Mouse (Mus musculus): ENCODE measurements around the gene Bcl2l10.
"Not testable (repeated sequence)": the region's sequence is repeated elsewhere in the genome, so short reads cannot be mapped to it uniquely, and the experiment has no call there.

The Bcl2l10 gene

DNA sequence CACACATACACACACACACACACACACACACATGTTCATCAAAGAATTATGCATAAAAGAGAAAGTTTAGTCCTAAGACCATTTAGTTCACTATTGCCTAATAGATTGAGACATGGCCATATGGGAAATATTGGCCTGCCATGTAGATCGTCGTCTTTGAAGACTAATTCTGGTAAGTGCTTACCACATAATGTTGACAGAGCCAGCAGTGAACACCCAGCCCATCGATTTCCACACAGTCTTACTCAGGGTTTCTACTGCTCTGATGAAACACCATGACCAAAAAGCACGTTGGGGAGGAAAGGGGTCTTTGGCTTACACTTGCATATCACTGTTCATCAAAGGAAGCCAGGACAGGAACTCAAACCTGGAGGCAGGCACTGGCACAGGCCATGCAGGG lies 5.1 kb upstream of the Bcl2l10 start:
- in situ Hi-C loops (cut with MboI, MseI) = no loop called here

DNA sequence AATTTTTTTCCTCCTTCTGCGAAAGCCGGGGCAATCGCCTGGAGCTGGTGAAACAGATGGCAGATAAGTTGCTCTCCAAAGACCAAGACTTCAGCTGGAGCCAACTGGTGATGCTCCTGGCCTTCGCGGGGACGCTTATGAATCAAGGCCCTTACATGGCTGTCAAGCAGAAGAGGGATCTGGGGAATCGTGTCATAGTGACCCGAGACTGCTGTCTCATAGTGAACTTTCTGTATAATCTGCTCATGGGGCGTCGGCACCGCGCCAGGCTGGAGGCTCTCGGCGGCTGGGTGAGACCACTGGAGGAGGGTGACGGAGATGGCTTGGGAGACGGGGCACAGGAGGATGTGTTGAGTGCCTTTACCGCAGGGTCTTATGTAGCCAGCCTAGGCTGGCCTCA lies 508 bp downstream of the Bcl2l10 start:
- in situ Hi-C loops (cut with MboI, MseI) = no loop called here

DNA sequence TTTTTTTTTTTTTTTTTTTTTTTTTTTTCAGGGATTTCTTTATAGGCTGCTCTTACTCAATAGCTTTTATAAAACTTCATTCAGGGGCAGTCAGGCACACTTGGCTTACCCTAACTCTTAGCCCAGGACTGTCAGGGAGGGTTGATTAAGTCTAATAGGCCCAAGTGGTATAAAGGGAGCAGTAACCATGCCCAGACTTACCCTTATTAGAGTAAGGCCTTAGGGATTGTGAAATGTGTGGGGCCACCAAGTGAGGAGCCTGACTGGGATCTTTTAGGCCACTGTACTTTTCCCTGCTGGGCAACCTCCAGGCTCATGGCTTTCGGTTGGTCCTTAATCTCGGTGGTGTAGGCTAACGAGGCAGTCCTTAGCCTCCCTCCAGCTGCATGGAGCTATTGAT lies 1.1 kb downstream of the Bcl2l10 start:
- in situ Hi-C loops (cut with MboI, MseI) = no loop called here

DNA sequence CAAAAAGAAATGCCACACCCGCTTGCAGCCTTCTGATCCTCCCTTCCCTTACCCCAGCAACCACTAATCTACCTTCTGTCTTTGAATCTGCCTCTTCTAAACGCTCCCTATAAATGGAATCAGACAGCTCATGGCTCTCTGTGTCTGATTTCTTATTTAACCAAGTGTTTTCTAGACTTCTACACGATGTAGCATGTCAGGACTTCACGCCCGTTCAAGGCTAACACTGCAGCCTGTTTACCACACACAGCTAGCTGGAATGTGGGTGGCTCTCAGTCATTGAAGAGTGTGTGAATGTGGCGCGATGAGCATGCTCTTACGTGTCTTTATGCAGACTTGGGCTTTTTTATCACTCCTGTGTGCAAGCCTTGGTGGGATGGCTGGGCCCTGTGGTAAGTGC lies 5.5 kb downstream of the Bcl2l10 start:
- in situ Hi-C loops (cut with MboI, MseI) = no loop called here

DNA sequence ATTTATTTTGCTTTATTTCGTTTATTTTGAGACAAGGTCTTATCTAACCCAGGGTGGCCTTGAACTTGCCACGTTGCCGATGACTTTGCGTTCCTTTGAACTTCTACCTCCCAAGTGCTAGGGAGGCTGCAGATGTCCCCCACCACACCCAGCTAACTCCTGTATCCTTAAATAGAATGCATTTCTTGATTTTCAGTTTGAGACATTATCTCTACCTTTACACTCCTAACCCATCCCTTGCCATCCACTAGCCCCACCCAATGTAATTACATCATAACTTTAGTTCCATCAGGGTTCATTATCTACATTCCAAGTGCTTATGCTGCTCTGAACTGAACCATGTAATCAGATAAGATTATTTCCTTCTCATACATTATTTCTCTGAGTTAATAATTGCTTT lies 8.2 kb downstream of the Bcl2l10 start:
- in situ Hi-C loops (cut with MboI, MseI) = loop anchor here (5.0 kb wide), 1 partner anchor 82 kb away; no protein-coding TSS in a partner anchor

DNA sequence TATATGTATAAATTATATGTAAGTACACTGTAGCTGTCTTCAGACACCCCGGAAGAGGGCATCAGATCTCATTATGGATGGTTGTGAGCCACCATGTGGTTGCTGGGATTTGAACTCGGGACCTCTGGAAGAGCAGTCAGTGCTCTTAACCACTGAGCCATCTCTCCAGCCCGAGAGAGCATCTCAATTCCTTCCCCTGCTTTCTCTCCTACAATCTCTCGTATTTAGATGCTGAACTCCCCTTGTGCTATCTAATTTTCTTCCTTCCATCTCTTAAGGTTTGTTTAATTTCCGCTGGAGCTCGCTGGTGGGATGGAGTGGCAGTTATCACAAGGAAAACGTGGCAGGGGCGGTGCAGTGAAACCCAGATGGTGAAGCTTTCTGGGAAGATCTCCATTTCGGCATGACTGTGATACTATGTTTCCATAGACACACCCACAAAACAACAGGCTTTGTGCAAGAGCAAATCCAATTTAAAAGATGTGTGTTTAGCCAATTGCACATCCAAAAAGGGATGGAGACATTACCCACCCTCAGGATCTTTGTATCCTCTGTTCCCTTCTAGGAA lies 9.6 kb downstream of the Bcl2l10 start:
- in situ Hi-C loops (cut with MboI, MseI) = loop anchor here (5.0 kb wide), 1 partner anchor 80 kb away; no protein-coding TSS in a partner anchor

DNA sequence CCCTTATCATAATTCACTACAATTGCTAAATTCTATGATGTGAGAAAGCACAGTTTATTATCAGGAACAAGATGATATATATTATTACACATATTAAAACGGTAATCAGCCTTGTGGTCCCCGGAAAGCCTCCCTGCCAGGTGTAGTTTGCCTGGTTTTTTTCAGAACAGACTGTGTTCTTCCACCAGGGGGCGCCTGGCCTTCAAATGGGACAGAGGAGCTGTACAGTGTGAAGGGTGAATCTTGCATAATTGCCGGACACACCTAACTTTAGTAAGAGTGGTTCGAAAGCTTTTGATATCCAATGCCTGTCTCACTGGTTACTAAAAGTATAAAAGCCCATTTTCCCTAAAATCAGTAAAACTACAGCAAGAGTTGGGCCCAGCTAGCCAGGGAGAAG lies 14.1 kb downstream of the Bcl2l10 start:
- in situ Hi-C loops (cut with MboI, MseI) = no loop called here

DNA sequence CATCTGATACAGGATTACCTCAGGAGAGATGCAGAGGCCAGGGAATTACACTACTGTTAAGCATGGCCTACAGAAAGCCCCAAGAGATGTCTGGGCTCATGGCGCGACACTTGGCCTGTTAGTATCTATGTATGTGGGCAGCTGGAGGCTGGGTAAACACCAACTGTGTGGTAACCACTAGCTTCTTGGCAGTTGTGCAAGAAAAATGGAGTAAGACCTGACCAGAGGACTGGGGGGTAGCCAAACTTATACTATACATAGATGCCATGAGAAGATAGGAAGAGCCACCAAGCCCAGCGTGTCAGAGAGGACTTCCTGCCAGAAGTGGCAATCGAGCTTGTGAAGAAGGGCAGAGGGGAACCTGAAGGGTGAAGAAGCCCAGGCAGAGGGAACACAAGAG lies 14.6 kb downstream of the Bcl2l10 start:
- in situ Hi-C loops (cut with MboI, MseI) = no loop called here

DNA sequence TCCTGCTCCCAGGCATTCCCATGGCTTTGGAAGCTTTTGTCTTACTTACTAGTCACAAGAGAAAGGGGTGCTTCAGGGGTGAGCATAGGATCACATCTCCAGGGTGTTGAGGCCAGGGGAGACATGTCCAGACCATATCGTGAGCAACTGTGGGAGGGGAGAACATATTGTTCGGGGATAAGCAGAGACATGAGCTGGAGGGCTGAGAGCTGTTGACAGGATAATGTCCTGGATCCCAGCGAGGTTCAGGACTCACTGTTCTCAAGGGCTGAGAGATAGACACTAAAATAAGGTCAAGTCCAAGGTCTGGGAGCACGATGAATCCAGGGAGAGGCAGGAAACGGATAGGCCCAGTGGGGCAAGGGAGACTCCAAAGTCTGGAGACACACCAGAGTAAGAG lies 15.4 kb downstream of the Bcl2l10 start:
- in situ Hi-C loops (cut with MboI, MseI) = no loop called here

DNA sequence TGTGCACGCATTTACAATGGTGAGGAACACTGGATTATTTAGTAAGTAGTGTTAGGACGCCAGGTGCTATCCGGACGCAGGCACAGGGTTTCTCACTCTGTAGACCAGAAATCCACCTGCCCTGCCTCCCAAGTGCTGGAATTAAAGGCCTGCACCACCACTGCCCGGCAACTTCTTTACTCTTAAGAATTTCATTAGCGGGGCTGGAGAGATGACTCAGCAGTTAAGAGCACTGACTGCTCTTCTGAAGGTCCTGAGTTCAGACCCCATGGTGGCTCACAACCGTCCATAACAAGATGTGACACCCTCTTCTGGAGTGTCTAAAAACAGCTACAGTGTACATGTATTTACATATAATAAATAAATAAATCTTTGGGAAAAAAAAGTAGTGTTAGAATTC lies 16.1 kb downstream of the Bcl2l10 start:
- in situ Hi-C loops (cut with MboI, MseI) = not testable (repeated sequence)

DNA sequence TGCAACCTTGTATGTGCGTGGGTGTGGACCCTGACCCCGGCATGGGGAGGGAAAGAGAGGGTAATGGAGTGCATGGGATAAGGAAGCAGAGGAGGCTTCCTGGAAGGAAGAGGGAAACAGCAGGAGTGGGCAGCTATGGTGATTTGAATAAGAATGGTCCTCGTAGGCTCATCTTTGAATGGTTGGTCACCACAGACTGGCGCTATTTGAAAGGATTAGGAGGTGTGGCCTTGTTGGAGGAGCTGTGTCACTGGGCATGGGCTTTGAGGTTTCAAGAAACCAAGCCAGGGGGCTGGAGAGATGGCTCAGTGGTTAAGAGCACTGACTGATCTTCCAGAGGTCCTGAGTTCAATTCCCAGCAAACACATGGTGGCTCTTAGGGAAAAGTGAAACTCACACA lies 17.6 kb downstream of the Bcl2l10 start:
- in situ Hi-C loops (cut with MboI, MseI) = no loop called here

DNA sequence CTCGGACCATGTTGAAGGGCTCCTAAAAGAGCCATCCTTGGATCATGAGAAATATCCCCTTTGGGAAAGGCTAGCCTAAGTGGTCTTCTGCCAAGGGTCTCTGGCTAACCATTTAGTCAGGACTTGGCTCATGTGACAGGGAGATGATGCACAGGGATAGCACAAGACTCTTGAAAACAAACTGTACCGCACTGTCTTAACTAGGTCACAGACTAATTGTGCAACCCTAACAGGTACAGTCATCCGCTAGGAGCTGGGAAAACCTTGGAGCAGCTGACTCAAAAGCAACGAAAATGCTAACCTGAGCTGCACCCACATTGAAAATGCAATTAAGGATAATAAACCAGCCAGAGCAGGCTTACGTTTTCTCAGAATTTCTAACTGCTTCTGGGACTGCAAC lies 18.6 kb downstream of the Bcl2l10 start:
- in situ Hi-C loops (cut with MboI, MseI) = no loop called here

DNA sequence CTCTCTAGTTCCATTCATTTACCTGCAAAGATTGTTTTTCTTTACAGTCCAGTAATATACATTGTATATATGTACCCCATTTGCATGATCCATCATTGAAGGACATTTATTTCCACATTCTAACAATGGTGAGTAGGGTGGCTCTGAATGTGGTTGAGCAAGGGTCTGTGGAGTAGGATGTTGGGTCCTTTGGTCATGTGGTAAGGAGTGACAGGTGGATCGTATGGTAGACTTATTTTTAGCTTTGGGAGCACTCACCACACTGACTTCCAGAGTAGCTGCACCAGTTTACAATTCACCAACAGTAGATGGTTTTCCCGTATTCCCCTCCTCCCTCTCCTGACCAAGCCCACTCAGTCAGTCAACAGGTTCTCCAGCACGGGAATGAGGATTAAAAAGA lies 21.2 kb downstream of the Bcl2l10 start:
- in situ Hi-C loops (cut with MboI, MseI) = no loop called here

DNA sequence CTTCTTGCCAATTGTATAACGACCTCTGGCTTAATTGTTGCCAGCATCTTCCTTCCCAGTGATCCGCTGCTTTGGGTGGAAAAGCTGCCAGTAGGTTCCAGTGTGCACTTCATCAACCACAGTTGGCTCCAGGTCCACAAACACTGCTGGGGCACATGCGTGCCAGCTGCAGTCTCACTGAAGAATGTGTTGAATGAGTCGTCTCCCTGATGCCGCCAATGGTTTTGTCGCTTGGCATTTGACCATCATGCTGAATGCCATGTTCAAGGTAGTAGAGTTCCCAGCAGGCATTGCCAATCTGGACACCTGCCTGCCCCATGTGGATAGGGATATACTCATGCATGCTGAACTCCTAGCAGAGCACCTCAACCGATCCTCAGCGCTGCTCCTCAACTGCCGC lies 28.0 kb downstream of the Bcl2l10 start:
- in situ Hi-C loops (cut with MboI, MseI) = no loop called here

DNA sequence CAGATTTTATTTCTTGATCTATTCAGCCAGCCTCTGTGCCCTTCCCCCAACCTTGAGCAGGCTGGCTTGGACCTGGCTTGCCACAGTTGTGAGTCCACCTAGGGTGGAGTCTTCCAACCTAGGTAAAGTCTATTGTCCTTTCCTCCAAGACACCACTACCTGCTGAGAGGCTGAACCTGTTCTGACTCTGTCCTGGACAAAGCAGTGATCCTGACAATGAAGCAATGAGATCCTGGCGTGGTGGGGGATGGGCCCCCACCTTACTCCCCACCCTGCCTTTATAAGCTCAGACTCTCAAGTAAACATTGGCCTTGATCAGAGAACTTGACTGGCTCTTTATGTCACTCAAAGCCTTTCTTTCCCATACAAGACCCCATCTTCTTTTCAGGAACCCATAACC lies 28.9 kb downstream of the Bcl2l10 start:
- in situ Hi-C loops (cut with MboI, MseI) = no loop called here

DNA sequence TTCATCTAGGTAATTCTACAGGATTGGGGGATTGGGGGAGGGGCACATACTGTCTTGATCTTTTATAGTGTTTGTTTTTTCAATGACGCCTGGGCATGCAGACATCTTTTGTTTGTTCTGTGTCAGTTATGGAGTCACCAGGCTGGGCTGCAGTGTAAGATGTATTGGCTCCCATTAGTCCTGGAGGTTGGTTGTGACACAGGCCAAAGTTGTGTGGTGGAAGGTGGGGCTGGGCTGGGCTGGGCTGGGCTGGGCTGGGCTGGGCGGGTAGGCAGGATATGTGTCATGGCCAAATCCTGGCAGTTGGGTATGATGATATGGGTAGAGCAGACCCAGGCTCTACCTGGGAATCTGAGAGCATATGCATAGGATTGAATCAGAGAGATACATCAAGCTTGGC lies 31.2 kb downstream of the Bcl2l10 start:
- in situ Hi-C loops (cut with MboI, MseI) = no loop called here

DNA sequence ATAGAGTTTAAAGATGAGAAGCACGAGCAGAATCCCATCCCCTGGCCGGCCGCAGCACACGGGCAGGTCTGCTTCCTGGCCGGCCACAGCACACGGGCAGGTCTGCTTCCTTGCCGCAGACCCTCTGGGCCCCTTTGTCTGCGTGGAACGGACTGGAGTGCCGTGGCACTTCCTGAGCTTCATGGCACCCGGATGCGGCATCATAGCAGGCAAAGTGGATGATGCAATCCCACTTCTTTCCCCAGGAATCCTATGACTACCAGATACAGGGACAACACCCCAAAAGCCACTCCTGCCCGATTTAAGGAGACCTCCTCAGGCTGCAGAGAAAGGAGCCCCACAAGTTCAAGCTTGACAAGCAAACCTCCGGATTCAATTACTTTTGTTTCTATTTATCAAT lies 35.3 kb downstream of the Bcl2l10 start:
- in situ Hi-C loops (cut with MboI, MseI) = no loop called here

DNA sequence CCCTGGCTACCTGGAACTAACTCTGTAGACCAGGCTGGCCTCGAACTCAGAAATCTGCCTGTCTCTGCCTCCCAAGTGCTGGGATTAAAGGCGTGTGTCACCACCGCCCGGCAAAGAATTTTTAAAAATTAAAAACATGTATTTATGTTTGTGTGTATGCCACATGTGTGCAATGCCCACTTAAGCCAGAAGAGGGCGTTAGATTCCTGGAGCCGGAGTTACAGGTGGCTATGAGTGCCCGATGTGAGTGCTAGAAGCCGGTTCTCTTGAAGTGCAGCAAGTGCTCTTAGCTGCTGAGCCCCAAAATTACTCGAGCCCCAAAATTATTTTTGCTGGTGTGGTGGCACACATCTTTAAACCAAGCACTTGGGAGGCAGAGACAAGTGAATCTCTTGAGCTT lies 36.2 kb downstream of the Bcl2l10 start:
- in situ Hi-C loops (cut with MboI, MseI) = no loop called here

DNA sequence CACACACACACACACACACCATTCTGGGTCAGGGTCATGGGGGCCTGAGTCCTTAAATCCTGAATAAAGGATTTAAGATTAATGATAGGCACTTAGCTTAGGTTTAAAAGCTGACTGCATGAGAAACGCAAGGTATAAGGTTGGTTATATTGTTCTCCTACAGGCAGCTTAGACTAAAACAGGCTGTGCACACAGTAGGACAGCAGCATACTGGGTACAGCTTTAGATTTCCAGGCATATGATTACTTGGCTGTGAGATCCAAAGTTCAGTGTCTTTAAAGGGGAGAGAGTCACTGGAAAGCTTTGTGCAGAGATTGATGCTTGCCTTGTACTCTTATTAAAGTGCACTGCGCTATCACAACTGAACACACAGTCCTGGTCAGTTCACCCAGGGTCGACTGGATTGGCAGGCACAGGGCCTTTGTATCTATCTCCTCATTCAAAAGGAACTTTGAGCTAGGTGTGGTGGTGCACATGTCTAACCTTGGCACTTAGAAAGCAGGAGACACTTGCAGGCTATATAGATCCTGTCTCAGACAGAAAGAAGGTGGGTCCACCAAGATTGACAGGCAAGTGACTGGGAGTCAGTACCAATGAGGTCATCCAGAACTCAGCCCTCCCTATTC lies 36.9 kb downstream of the Bcl2l10 start:
- in situ Hi-C loops (cut with MboI, MseI) = no loop called here

DNA sequence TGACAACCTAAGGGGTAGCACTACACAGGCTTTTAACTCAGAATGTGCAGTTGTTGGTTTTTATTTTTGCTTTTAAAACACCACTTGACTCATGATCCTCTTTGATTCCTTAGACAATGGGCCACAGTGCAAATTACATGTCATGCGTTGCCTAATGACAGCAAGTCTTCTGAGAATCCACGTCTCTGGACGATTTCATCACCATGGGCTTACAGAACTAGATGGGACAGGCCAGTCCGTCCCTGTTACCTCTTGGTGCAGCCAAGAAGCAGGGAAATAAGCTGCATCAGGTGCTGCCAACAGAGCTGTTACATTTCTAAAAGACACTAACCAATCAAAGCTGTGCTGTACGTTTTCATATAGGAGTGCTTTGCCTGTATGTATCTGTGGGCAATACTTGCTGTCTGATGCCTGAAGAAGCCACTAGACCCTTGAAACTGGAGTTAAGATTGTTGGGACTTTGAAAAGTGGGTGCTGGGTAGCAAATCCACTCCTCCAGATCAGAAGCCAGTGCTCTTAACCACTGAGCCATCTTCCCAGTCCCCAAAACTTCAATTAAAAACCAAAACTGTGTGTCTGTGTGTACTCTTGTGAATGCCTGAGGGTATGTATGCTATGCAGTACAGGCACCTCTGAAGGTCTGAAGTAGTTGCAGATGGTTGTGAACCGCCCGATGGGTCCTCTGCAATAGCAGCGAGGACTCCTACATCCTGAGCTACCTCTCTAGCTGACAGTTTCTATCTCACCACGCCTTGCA lies 37.8 kb downstream of the Bcl2l10 start:
- in situ Hi-C loops (cut with MboI, MseI) = no loop called here

DNA sequence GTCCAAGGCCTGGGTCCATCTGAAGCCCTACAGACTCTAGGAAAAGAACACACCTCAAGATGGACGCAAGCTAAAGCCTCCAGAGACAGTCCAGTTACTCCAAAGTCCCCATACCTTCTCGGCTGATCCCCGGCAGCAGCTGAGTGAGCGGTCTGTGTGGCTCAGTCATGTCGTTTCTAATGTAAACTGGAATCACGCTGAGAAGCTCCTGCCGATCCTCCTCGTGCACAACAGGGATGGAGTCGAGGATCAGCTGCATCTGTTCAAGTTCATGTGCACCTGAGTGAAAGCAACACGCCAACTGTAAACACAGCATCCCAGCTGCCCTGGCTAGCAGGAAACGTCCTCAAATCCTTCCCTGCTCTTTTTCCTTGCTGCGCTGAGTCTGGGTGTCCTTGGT lies 45.7 kb downstream of the Bcl2l10 start:
- in situ Hi-C loops (cut with MboI, MseI) = no loop called here

DNA sequence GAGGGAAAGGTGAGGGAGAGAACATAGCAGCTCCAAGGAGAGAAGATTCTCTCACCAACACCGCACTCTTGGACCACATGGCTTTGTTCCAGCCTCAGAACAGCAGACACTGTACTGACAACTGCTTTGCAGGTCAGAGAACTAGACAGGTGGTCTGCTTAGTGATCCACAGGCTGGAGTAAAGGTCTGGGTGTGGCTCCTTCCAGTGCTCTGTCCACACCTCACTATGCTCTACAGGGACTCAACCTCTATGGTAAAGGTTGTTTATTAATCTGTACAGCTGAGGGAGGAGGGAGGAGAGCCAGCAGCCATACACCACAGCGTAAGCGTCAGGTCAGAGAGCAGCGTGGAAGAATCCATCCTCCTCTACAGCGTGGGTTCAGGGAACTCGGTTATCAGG lies 48.4 kb downstream of the Bcl2l10 start:
- in situ Hi-C loops (cut with MboI, MseI) = loop anchor here (5.0 kb wide), 1 partner anchor 36 kb away; no protein-coding TSS in a partner anchor

DNA sequence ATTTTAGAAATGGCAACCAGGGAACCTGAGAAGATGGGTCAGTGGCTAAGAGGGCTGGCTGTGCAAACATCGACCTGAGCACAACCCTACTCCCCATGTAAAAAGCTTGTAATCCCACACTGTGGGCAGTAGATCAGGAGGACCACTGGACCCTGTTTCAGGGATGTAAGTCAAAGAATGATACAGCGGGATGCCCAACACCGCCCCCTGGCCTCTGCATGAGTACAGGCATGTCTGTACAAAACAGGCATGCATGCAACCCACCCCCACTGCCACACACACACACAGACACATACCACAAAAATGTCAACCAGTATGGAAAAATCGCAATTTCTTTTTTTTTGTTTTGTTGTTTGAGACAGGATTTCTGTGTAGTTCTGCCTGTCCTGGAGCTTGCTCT lies 51.5 kb downstream of the Bcl2l10 start:
- in situ Hi-C loops (cut with MboI, MseI) = loop anchor here (5.0 kb wide), 1 partner anchor 33 kb away; no protein-coding TSS in a partner anchor

Data from regulatory T cell (primary cell).